Mouse (Mus musculus): Measurements from ENCODE around the gene Tmem47.

- no peak for TF ChIP-seq CTCF (IDR thresholded peaks at IDR 0.05; ENCODE audit: low read depth)
- TF ChIP-seq EP300 (IDR thresholded peaks at IDR 0.05; ENCODE audit: low read depth), result no peak
Measured at GRCm38 (mm10) chrX:81070210-81070803, at the start of gene Tmem47.

All from liver, postnatal 0 days (tissue).